Mouse (Mus musculus): Measurements from ENCODE around the gene Smc4. TPM values are rescaled to one million over a fixed set of nuclear protein-coding genes. Genes with fewer than 3 reads are reported as not detected.
"Not testable (repeated sequence)": the region's sequence is repeated elsewhere in the genome, so short reads cannot be mapped to it uniquely, and the experiment has no call there.

Smc4 gene
- total RNA-seq, 2 experiments from 2014 or later = 6.8 to 7.0 TPM

- no peak for DNase-seq (ENCODE audit: extremely low spot score in 1 of 2, low spot score in 1 of 2)
Observed at GRCm38 (mm10) chr3:69008873-69009272, 4.3 kb downstream of the Smc4 start.

- DNase-seq (ENCODE audit: extremely low spot score in 1 of 2, low spot score in 1 of 2) = no peak
Observed at GRCm38 (mm10) chr3:69017181-69017580, 12.6 kb downstream of the Smc4 start.

- DNase-seq (ENCODE audit: extremely low spot score in 1 of 2, low spot score in 1 of 2) = not testable (repeated sequence)
Observed at GRCm38 (mm10) chr3:69018635-69019034, 14.1 kb downstream of the Smc4 start.

- DNase-seq (ENCODE audit: extremely low spot score in 1 of 2, low spot score in 1 of 2) = no peak
Observed at GRCm38 (mm10) chr3:69020285-69020684, 15.7 kb downstream of the Smc4 start.

- DNase-seq (ENCODE audit: extremely low spot score in 1 of 2, low spot score in 1 of 2) = no peak
Observed at GRCm38 (mm10) chr3:69020764-69021163, 16.2 kb downstream of the Smc4 start.

- DNase-seq (ENCODE audit: extremely low spot score in 1 of 2, low spot score in 1 of 2) = no peak
Observed at GRCm38 (mm10) chr3:69026133-69026783, 21.7 kb downstream of the Smc4 start.

GRCm38 (mm10) chr3:69040105-69040504 lies 35.6 kb downstream of the Smc4 start:
- DNase-seq (ENCODE audit: extremely low spot score in 1 of 2, low spot score in 1 of 2) = no peak

- DNase-seq (ENCODE audit: extremely low spot score in 1 of 2, low spot score in 1 of 2) = no peak
Observed at GRCm38 (mm10) chr3:69041298-69041697, 36.8 kb downstream of the Smc4 start.

GRCm38 (mm10) chr3:69044167-69044591 lies 39.6 kb downstream of the Smc4 start:
- peak in 1 of 2 experiments; percentile 26 for DNase-seq (ENCODE audit: extremely low spot score in 1 of 2, low spot score in 1 of 2)

- DNase-seq (ENCODE audit: extremely low spot score in 1 of 2, low spot score in 1 of 2) = peak; percentile 73 to 84
Observed at GRCm38 (mm10) chr3:69044645-69045399, 40.3 kb downstream of the Smc4 start, which contains the start of gene Trim59. Gene Trim59 (minus strand): TSS chr3:69044755.

- DNase-seq (ENCODE audit: extremely low spot score in 1 of 2, low spot score in 1 of 2) = no peak
Observed at GRCm38 (mm10) chr3:69045400-69045703, 40.8 kb downstream of the Smc4 start.

GRCm38 (mm10) chr3:69045750-69046149 lies 41.2 kb downstream of the Smc4 start:
- DNase-seq (ENCODE audit: extremely low spot score in 1 of 2, low spot score in 1 of 2) = no peak

- no peak for DNase-seq (ENCODE audit: extremely low spot score in 1 of 2, low spot score in 1 of 2)
Observed at GRCm38 (mm10) chr3:69046509-69046908, 42.0 kb downstream of the Smc4 start.

GRCm38 (mm10) chr3:69047684-69048083 lies 43.1 kb downstream of the Smc4 start:
- DNase-seq (ENCODE audit: extremely low spot score in 1 of 2, low spot score in 1 of 2) = no peak

- DNase-seq (ENCODE audit: extremely low spot score in 1 of 2, low spot score in 1 of 2) = no peak
Observed at GRCm38 (mm10) chr3:69049011-69049410, 44.5 kb downstream of the Smc4 start.

GRCm38 (mm10) chr3:69051894-69052293 lies 47.4 kb downstream of the Smc4 start:
- no peak for DNase-seq (ENCODE audit: extremely low spot score in 1 of 2, low spot score in 1 of 2)

- no peak for DNase-seq (ENCODE audit: extremely low spot score in 1 of 2, low spot score in 1 of 2)
Observed at GRCm38 (mm10) chr3:69054760-69055432, 50.4 kb downstream of the Smc4 start.

- no peak for DNase-seq (ENCODE audit: extremely low spot score in 1 of 2, low spot score in 1 of 2)
Observed at GRCm38 (mm10) chr3:69055871-69056270, 51.3 kb downstream of the Smc4 start.

- DNase-seq (ENCODE audit: extremely low spot score in 1 of 2, low spot score in 1 of 2) = no peak
Observed at GRCm38 (mm10) chr3:69060672-69061071, 56.1 kb downstream of the Smc4 start.

GRCm38 (mm10) chr3:69062764-69063163 lies 58.2 kb downstream of the Smc4 start:
- DNase-seq (ENCODE audit: extremely low spot score in 1 of 2, low spot score in 1 of 2) = no peak

- no peak for DNase-seq (ENCODE audit: extremely low spot score in 1 of 2, low spot score in 1 of 2)
Observed at GRCm38 (mm10) chr3:69064005-69064404, 59.5 kb downstream of the Smc4 start.

Data from layer of hippocampus, postnatal 25 days (tissue).